Mouse (Mus musculus) gastrocnemius, postnatal 36 days (tissue): Measurements from ENCODE around the gene Ano2. TPM values are rescaled to one million over a fixed set of nuclear protein-coding genes. Genes with fewer than 3 reads are reported as not detected.

ENCODE experiments used
- DNase-seq, 2 experiments: peaks; one replicate each; pipeline ENCODE4 v3.0.0; 2022
- intact Hi-C: fragments of 180-260 bp; cut with DNase I; formaldehyde crosslinking; loops from one replicate; pipeline ENCODE4 v1.15.1; 2025
- total RNA-seq, 2 experiments: library from RNA; stranded (reverse); gene quantifications; 2 replicates each; pipeline ENCODE4 v1.2.3; 2021

The Ano2 gene
- total RNA-seq, 2 experiments from 2014 or later, result not detected

DNA sequence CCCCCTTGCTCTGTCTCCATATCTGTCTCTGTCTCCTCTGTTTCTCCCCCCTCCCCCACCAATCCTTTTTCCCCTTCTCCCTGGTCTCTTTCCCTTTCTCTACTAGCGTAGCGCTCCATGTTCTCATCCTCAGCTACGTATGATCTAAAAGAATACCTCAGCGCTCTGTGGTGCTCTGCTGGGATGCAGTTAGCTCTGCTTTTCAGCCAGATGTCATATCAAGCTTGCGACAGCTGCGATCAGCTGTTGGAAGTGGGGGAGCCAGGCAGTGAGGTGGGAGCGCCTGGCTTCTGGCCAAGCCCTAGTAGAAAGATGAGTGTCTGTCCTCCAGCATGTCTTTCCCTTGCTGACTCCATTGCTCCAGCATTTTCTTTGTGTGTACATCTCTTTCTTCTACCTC, 344.5 kb downstream of the Ano2 start:
- intact Hi-C loops, result loop anchor here (5.0 kb wide), 1 partner anchor 128 kb away; no protein-coding TSS in a partner anchor
- no peak for DNase-seq

DNA sequence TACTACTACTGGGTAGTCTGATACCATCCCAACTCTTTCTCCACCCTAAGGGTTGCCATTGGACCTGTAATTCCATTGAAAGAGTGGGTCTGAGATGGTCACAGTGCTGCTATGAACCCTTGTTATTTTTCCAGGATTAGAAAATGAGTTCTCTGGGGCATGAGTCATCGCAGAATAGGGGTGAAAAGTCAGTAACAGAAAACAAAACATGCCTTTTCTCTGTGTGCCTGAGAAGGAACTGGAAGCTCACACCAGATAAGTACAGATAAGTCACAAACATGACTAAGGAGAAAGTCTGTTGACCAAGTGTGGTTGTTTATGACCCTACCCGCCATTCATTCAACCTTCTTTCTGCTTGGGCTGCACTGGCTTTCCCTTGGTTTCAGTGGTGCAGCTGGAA, 345.4 kb downstream of the Ano2 start:
- no peak for DNase-seq
- intact Hi-C loops, result loop anchor here (5.0 kb wide), 1 partner anchor 127 kb away; no protein-coding TSS in a partner anchor

DNA sequence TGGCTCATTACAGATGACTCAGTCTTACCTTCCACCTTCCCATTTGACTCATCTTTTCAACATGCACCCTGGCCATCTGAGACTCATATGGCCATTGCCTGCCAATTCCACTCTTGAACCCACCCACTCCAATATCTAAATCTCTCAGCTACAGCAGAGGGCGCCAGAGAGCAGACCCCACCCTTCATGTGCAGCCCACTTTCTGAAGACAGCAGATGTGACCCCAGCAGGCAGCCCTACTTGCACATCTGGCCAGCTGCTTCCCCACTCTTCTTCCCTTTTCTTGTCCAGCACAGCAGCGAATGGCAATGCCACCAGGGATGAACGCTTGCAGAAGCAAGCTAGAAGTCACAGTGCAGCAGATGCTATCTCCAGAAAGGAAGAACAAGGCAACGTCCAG, 355.7 kb downstream of the Ano2 start:
- no peak for DNase-seq
- intact Hi-C loops, result loop anchor here (5.0 kb wide), 1 partner anchor 111 kb away; no protein-coding TSS in a partner anchor

DNA sequence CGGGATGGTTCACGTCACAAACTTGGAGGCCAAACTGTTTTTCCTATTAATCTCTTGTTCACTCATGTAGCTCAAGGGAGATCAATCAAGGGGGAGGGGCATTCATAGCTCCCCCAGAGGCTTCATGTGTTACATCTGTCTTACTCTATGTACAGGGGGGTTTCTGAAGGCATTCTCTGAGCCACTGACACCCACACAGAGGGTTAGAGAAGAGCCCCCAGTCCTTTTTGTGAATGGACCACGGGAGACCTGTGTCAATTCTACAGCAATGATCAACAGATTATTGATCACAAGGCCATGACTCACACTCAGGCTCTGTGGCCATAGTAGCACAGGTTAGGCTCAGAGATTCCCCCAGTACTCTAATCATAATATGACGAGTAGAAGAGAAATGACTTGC, 358.0 kb downstream of the Ano2 start:
- intact Hi-C loops, result loop anchor here (5.0 kb wide), 1 partner anchor 109 kb away; no protein-coding TSS in a partner anchor

DNA sequence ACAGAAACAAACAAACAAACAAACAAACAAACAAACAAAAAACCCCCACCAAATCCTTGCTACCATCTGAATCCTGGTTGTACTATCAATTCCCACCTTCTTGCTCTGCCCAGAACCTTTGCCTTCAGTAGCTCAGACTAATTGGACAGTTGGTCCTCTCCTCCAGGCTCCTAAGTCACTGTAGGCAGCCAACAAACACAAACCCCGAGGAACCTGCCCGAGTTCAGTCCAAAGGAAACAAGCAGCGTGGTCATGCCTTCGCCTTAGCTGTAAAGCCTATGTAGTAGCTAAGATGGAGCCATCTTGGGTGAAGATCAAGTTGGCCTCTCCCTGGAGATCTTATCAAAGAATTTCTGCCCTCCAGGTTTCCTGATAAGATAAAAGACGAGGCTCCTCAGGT, 362.9 kb downstream of the Ano2 start:
- intact Hi-C loops, result no loop called here
- no peak for DNase-seq

More for the DNA sequence above, 358.0 kb downstream of the Ano2 start:
- DNase-seq, result no peak

DNA sequence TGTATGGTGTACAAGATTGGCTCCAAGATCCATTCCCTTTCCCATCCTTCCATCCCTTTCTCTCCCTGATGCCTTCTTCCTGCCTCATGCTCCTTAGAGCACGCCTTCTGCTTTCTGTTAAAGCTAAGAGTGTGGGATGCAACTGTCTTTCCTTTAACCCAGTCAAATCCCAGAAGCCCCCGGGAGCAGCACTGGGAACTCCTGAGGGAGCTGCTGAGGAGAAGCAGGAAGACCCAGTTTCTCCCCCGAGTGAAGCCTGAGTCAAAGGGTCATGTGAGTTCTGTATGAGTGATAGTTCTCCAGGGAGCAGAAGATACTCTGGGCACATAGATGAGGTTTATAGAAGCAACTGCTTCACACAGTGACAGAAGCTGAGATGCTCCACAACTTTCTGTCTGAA, 367.5 kb downstream of the Ano2 start:
- no peak for DNase-seq
- intact Hi-C loops, result no loop called here

DNA sequence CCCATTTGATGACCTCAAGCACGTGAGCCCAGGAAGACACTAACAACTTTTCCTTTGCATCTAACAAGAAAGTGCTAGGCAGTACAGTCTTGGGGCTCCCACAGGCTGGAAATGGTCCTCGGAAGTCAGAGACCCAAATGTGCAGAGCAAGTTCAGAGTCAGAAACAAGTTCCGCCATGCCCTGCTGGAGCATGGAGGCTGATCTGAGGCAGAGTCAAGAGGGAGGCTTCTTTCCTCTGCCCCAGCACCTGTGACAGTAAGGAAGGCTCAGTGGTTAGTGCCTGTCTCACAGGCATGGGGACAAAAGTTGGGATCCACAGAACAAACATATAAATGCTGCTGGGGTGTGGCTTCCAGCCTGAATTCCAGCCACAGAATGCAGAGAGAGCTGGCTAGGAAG, 390.3 kb downstream of the Ano2 start:
- intact Hi-C loops, result no loop called here
- no peak for DNase-seq

DNA sequence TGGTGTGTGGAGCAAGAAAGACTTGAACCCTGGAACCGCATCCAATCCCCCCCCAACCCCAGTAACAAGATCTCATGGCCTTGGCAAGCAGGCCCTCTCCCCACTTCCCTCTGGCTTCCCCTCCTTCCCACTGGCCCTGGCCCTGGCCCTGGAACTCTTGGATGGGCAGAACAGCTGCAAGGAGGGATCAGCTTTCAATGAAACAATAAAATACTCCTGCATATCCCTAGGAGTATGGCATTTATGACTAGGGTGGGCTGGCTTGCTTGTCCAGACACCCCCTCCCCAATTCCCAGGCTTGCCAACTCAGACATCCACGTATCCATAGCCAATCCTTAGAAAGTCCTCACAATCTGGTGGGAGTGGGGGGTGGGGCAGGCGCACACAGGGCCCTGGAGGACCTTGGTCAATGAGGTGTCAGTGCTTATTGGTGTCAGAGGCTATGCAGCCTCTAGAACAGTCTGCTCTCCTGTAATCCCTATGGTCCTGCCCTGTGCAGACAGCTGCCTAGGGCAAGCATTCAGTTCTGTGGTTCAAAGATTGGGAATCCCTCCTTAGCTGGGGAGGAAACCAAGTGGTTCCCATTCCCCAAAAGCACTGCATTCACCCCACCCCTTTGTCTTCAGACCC, 396.2 kb downstream of the Ano2 start:
- DNase-seq, result no peak
- intact Hi-C loops, result no loop called here

DNA sequence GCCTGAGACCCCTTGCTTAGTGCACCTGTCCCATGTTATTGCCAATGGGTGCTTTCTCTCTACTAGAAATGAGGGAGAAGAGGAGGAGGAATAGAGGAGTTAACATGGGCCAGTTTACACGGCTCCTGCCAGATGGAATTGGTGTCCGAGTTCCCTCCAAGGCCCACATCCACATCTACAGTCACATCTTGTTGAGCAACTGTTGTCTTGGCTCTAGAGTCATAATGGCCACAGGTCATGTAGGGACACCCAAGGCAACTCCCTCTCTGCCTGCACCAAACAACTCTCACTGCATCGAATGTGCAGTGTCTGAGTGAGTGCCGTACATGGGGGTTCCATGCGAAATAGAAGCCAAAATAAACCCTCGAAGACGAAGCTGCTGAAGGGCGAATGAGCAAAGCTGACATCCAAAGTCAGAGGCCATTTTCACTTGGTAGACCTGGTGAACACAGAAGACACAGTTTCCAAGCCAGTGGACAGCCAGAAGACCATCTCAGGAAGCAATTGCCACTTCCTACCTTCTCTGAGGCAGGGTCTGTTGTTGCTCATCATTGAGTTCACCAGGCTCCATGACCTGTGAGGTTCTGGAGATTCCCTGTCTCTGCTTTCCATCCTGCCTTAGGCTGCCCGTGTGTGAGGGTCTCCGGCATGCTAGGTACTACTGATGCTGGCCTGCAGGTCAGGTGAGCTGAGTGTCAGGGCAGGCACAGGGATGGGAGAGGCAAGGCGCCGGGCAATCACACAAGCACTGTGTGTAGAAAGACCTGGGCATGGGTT, 398.5 kb downstream of the Ano2 start:
- no peak for DNase-seq
- intact Hi-C loops, result no loop called here

Other genes with a start within 250 kb of the Ano2 start
- gene Cd9, start 195.6 kb upstream of the Ano2 start, total RNA-seq, result 10 to 100 TPM; 20.3 to 28.4 TPM
- gene Vwf, start 143.6 kb upstream of the Ano2 start, total RNA-seq, result 10 to 100 TPM; 13.5 to 15.4 TPM